Mouse (Mus musculus) myocyte (in vitro differentiated cells): ENCODE measurements around the gene Scgb1c1. TPM values are rescaled to one million over a fixed set of nuclear protein-coding genes. Genes with fewer than 3 reads are reported as not detected.

Source experiments
- H3K27me3 ChIP-seq: one replicate; pipeline ENCODE4 v1.6.1; 2011; ENCODE audit not compliant: control insufficient read depth, insufficient read depth, insufficient read length
- H3K36me3 ChIP-seq: one replicate; pipeline ENCODE4 v1.6.1; 2011; ENCODE audit not compliant: control insufficient read depth, insufficient read depth
- H3K4me2 ChIP-seq: one replicate; pipeline ENCODE4 v1.6.1; 2011; ENCODE audit warnings: low read depth, control low read depth
- H3K4me3 ChIP-seq: one replicate; pipeline ENCODE4 v1.5.1; 2011; ENCODE audit warnings: mild to moderate bottlenecking, control low read depth, moderate library complexity
- H3K79me2 ChIP-seq: one replicate; pipeline ENCODE4 v1.6.1; 2011; ENCODE audit not compliant: control insufficient read depth, insufficient read depth
- H3ac ChIP-seq: one replicate; pipeline ENCODE4 v1.6.1; 2011; ENCODE audit not compliant: control insufficient read depth, insufficient read length
- CEBPB ChIP-seq: IDR thresholded peaks from 2 replicates; pipeline ENCODE4 v1.6.1; 2011; ENCODE audit warnings: mild to moderate bottlenecking, moderate library complexity; ENCODE audit not compliant: poor library complexity, insufficient read depth, severe bottlenecking
- E2F4 ChIP-seq: IDR thresholded peaks from one replicate; pipeline ENCODE4 v1.6.1; 2011; ENCODE audit warnings: mild to moderate bottlenecking, control low read depth, moderate library complexity; ENCODE audit not compliant: insufficient read depth
- MAX ChIP-seq: IDR thresholded peaks from one replicate; pipeline ENCODE4 v1.6.1; 2011; ENCODE audit warnings: low read depth, mild to moderate bottlenecking, control low read depth
- MYOD1 ChIP-seq, 3 experiments: IDR thresholded peaks; one replicate each; pipeline ENCODE4 v1.6.1; 2011; ENCODE audit warnings: control low read depth in 2 of 3, low read depth in 2 of 3, mild to moderate bottlenecking in 2 of 3, moderate library complexity in 1 of 3; ENCODE audit not compliant: insufficient read length in 2 of 3, control insufficient read depth in 1 of 3
- MYOG ChIP-seq, 3 experiments: IDR thresholded peaks; one replicate each; pipeline ENCODE4 v1.6.1; 2011; ENCODE audit warnings: control low read depth in 2 of 3, low read depth in 2 of 3, mild to moderate bottlenecking in 2 of 3; ENCODE audit not compliant: insufficient read length in 2 of 3, control insufficient read depth in 1 of 3, insufficient read depth in 1 of 3
- POLR2A ChIP-seq: IDR thresholded peaks from one replicate; pipeline ENCODE4 v1.6.1; 2011; ENCODE audit warnings: low read depth, mild to moderate bottlenecking, control low read depth, moderate library complexity; ENCODE audit not compliant: insufficient read length
- POLR2AphosphoS2 ChIP-seq: IDR thresholded peaks from one replicate; pipeline ENCODE4 v1.6.1; 2011; ENCODE audit warnings: low read depth, control low read depth; ENCODE audit not compliant: insufficient read length
- REST ChIP-seq: IDR thresholded peaks from one replicate; pipeline ENCODE4 v1.6.1; 2011; ENCODE audit warnings: mild to moderate bottlenecking, control low read depth, moderate library complexity; ENCODE audit not compliant: insufficient read depth, insufficient read length
- SRF ChIP-seq: IDR thresholded peaks from one replicate; pipeline ENCODE4 v1.6.1; 2011; ENCODE audit warnings: low read depth; ENCODE audit not compliant: control insufficient read depth, insufficient read length
- TCF12 ChIP-seq: IDR thresholded peaks from one replicate; pipeline ENCODE4 v1.6.1; 2011; ENCODE audit warnings: mild to moderate bottlenecking, control low read depth; ENCODE audit not compliant: poor library complexity, insufficient read depth, severe bottlenecking
- TCF3 ChIP-seq: IDR thresholded peaks from one replicate; pipeline ENCODE4 v1.6.1; 2011; ENCODE audit warnings: low read depth, control low read depth; ENCODE audit not compliant: insufficient read length
- USF1 ChIP-seq: IDR thresholded peaks from one replicate; pipeline ENCODE4 v1.6.1; 2011; ENCODE audit warnings: low read depth, mild to moderate bottlenecking, control low read depth, moderate library complexity
- polyA plus RNA-seq: library from polyadenylated mRNA; unstranded; fragments of >200 nt; fragmentation: generic; extraction: Trizol; gene quantifications from one replicate; pipeline ENCODE4 v1.2.1, GENCODE M21; 2012; ENCODE audit warnings: missing spikeins

Gene Scgb1c1
- not detected for polyA plus RNA-seq

GRCm38 (mm10) chr7:140844905-140845665 lies at the start of gene Scgb1c1:
TSS of gene Scgb1c1 (plus strand) at chr7:140845547.
- Histone ChIP-seq H3ac (no peak within 1 kb of the TSS), H3K4me3 (no peak within 1 kb of the TSS), H3K36me3 (no peaks in the 10 kb centered on the region), H3K79me2 (no peaks in the 10 kb centered on the region), H3K4me2 (no peak within 1 kb of the TSS), H3K27me3 (peaks cover 12% of the 10 kb centered on the region)
- peak; percentile 11 to 82 (median 57) for TF ChIP-seq MYOD1 (IDR thresholded peaks at IDR 0.05; ENCODE audit: control insufficient read depth in 1 of 3, insufficient read length in 2 of 3, low read depth in 2 of 3)
- no peak for TF ChIP-seq TCF3
- no peak for TF ChIP-seq POLR2AphosphoS2
- TF ChIP-seq REST, result no peak
- no peak for TF ChIP-seq TCF12
- TF ChIP-seq USF1, result no peak
- TF ChIP-seq SRF, result no peak
- TF ChIP-seq POLR2A, result no peak
- TF ChIP-seq CEBPB, result no peak
- TF ChIP-seq MAX, result no peak
- TF ChIP-seq MYOG (IDR thresholded peaks at IDR 0.05; ENCODE audit: control insufficient read depth in 1 of 3, insufficient read depth in 1 of 3, insufficient read length in 2 of 3, low read depth in 2 of 3), result peak; percentile 3 to 71 (median 25)

- no peak overlapping the region for H3K4me2 ChIP-seq
- H3K27me3 ChIP-seq, result peaks cover 19% of the 10 kb centered on the region
- no peaks in the 10 kb centered on the region for H3K36me3 ChIP-seq
- no peaks in the 10 kb centered on the region for H3K79me2 ChIP-seq
- H3K4me3 ChIP-seq, result no peak overlapping the region
- no peak overlapping the region for H3ac ChIP-seq
- TF ChIP-seq CEBPB, result no peak
- TF ChIP-seq USF1, result no peak
- TF ChIP-seq MAX, result no peak
- TF ChIP-seq POLR2AphosphoS2, result no peak
- no peak for TF ChIP-seq POLR2A
- no peak for TF ChIP-seq MYOG (IDR thresholded peaks at IDR 0.05; ENCODE audit: control insufficient read depth in 1 of 3, insufficient read depth in 1 of 3, insufficient read length in 2 of 3, low read depth in 2 of 3)
Observed at GRCm38 (mm10) chr7:140797619-140798018, 47.7 kb upstream of the Scgb1c1 start.

GRCm38 (mm10) chr7:140798212-140798611 lies 47.1 kb upstream of the Scgb1c1 start:
- Histone ChIP-seq H3K4me2 (no peak overlapping the region), H3K4me3 (no peak overlapping the region), H3K79me2 (no peaks in the 10 kb centered on the region), H3K36me3 (no peaks in the 10 kb centered on the region), H3ac (no peak overlapping the region), H3K27me3 (peaks cover 14% of the 10 kb centered on the region)
- TF ChIP-seq CEBPB (no peak), MYOD1 (IDR thresholded peaks at IDR 0.05; ENCODE audit: control insufficient read depth in 1 of 3, insufficient read length in 2 of 3, low read depth in 2 of 3) (no peak), POLR2A (no peak), E2F4 (no peak), MYOG (IDR thresholded peaks at IDR 0.05; ENCODE audit: control insufficient read depth in 1 of 3, insufficient read depth in 1 of 3, insufficient read length in 2 of 3, low read depth in 2 of 3) (no peak), TCF12 (no peak), POLR2AphosphoS2 (no peak), REST (no peak), SRF (no peak), USF1 (no peak), MAX (no peak), TCF3 (no peak)

GRCm38 (mm10) chr7:140802629-140803028 lies 42.7 kb upstream of the Scgb1c1 start:
- TF ChIP-seq TCF12, result no peak
- no peak for TF ChIP-seq SRF
- no peak for TF ChIP-seq MYOG (IDR thresholded peaks at IDR 0.05; ENCODE audit: control insufficient read depth in 1 of 3, insufficient read depth in 1 of 3, insufficient read length in 2 of 3, low read depth in 2 of 3)
- TF ChIP-seq E2F4, result no peak
- TF ChIP-seq POLR2A, result no peak
- no peak for TF ChIP-seq CEBPB
- no peak for TF ChIP-seq MYOD1 (IDR thresholded peaks at IDR 0.05; ENCODE audit: control insufficient read depth in 1 of 3, insufficient read length in 2 of 3, low read depth in 2 of 3)
- TF ChIP-seq USF1, result no peak
- no peak for TF ChIP-seq POLR2AphosphoS2
- TF ChIP-seq TCF3, result no peak
- no peak for TF ChIP-seq REST
- no peak for TF ChIP-seq MAX
- Histone ChIP-seq H3K36me3 (no peaks in the 10 kb centered on the region), H3K27me3 (peaks cover 11% of the 10 kb centered on the region), H3K79me2 (no peaks in the 10 kb centered on the region), H3K4me2 (no peak overlapping the region), H3K4me3 (no peak overlapping the region), H3ac (no peak overlapping the region)

GRCm38 (mm10) chr7:140805704-140806103 lies 39.6 kb upstream of the Scgb1c1 start:
- Histone ChIP-seq H3ac (no peak overlapping the region), H3K36me3 (no peaks in the 10 kb centered on the region), H3K27me3 (peaks cover under 1% of the 10 kb centered on the region), H3K4me3 (no peak overlapping the region), H3K4me2 (no peak overlapping the region), H3K79me2 (no peaks in the 10 kb centered on the region)
- TF ChIP-seq E2F4, result no peak
- no peak for TF ChIP-seq MYOD1 (IDR thresholded peaks at IDR 0.05; ENCODE audit: control insufficient read depth in 1 of 3, insufficient read length in 2 of 3, low read depth in 2 of 3)
- TF ChIP-seq POLR2A, result no peak
- TF ChIP-seq TCF12, result no peak
- TF ChIP-seq POLR2AphosphoS2, result no peak
- no peak for TF ChIP-seq CEBPB
- TF ChIP-seq TCF3, result no peak
- TF ChIP-seq MAX, result no peak
- TF ChIP-seq USF1, result no peak
- no peak for TF ChIP-seq MYOG (IDR thresholded peaks at IDR 0.05; ENCODE audit: control insufficient read depth in 1 of 3, insufficient read depth in 1 of 3, insufficient read length in 2 of 3, low read depth in 2 of 3)
- no peak for TF ChIP-seq SRF
- TF ChIP-seq REST, result no peak
